Mouse (Mus musculus) liver, adult 2 months (tissue): ENCODE measurements around the gene Cdv3.

ENCODE experiments used
- CTCF ChIP-seq: fragments of 200-500 bp; IDR thresholded peaks from 2 replicates; pipeline ENCODE4 v1.5.1; 2011; ENCODE audit warnings: low read depth, low read length, control low read depth
- POLR2A ChIP-seq: fragments of 200-500 bp; IDR thresholded peaks from 2 replicates; pipeline ENCODE4 v1.6.1; 2011; ENCODE audit warnings: low read length, control low read depth; ENCODE audit not compliant: insufficient read depth; ENCODE audit errors: extremely low read depth

DNA sequence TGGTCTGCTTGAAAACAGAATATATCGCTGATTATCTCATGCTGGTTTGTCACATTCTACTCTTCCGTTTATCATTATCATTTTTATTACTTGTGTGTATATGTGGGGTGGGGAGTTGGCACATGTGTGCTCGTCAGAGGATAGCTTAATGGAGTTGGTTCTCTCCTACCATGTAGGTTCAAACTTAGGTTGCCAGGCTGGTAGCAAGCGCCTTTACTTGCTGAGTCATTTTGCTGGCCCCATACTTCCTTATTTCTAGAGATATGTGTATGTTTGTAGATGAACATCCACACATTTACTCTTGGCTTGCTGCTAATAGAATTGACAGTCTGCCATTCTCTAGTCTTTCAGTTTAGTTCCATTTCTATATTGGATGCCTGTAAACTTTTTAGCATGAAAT is 18.6 kb downstream of the Cdv3 start:
- TF ChIP-seq POLR2A (no peak), CTCF (no peak)
